Mouse (Mus musculus) thymus, adult 2 months (tissue): ENCODE measurements around the gene Nfkbib.
A peak's percentile ranks its signal among the peaks of the same experiment; 100 is the strongest.

Source experiments
- CTCF ChIP-seq: fragments of 200-500 bp; IDR thresholded peaks from 2 replicates; pipeline ENCODE4 v1.5.1; 2012; ENCODE audit warnings: mild to moderate bottlenecking, control low read depth, low read length, moderate library complexity, borderline replicate concordance; ENCODE audit not compliant: control insufficient read depth, poor library complexity, insufficient read depth; ENCODE audit errors: extremely low read depth
- POLR2A ChIP-seq: fragments of 200-500 bp; IDR thresholded peaks from 2 replicates; pipeline ENCODE4 v1.6.1; 2012; ENCODE audit warnings: mild to moderate bottlenecking, low read length, control low read depth, moderate library complexity; ENCODE audit not compliant: control insufficient read depth, poor library complexity, insufficient read depth; ENCODE audit errors: extremely low read depth

DNA sequence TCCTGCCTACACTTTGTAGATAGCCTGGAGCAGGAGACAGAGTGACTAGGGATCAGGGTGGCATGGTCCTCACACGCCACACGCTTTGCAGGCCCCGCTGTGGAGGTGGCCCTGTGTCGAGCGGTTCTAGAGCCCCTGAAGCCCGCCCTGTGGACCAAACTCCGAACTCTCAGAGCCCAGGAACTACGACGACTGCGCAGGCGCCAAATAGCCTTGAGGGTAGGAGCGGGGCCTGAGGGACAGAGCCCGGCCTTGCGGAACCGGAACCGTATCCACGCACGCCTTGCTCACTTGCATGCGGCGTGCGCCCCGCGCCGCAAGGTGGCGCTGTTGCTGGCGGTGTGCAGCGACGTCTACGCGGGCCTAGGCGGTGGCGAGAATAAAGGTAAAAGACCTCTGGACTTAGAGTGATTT lies 29.3 kb upstream of the Nfkbib start:
- TF ChIP-seq CTCF (peak; percentile 100), POLR2A (no peak)
